Mouse (Mus musculus) gastrocnemius, postnatal 14 days (tissue): ENCODE measurements at regions not wholly inside any gene's neighbourhood (a gene's known extent, or its start where the extent isn't known, plus 50 kb on each side); places are given as distances from the start of the nearest gene placed in this dataset.
A peak's percentile ranks its signal among the peaks of the same experiment; 100 is the strongest.
"Not testable (repeated sequence)": the region's sequence is repeated elsewhere in the genome, so short reads cannot be mapped to it uniquely, and the experiment has no call there.

Experiments
- DNase-seq: peaks from one replicate; pipeline ENCODE4 v3.0.0; 2021; ENCODE audit warnings: mixed read lengths
- intact Hi-C: fragments of 180-260 bp; cut with DNase I; formaldehyde crosslinking; loops from one replicate; pipeline ENCODE4 v1.15.1; 2025; ENCODE audit warnings: low total_unique reads

DNA sequence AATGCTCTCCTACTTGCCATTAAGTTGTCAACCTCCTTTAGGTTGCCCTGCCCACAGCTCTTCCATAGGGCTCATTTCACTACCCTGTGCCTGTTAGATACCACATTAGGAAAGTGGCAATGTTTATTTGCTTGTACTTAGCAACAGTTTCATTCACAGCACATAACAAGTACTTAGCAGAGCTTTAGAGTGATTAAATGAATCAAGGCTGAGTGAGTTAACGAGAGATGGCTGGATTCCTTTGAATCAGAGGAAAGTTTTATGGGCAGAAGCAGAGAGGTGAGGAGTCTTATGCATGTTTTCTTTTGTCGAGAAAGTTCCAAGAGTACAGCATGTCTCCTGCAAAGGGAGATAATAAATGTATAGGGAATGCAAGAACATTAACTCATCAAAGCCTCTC, 60.5 kb downstream of the Ptgs2 start:
- intact Hi-C loops = no loop called here
- no peak for DNase-seq

DNA sequence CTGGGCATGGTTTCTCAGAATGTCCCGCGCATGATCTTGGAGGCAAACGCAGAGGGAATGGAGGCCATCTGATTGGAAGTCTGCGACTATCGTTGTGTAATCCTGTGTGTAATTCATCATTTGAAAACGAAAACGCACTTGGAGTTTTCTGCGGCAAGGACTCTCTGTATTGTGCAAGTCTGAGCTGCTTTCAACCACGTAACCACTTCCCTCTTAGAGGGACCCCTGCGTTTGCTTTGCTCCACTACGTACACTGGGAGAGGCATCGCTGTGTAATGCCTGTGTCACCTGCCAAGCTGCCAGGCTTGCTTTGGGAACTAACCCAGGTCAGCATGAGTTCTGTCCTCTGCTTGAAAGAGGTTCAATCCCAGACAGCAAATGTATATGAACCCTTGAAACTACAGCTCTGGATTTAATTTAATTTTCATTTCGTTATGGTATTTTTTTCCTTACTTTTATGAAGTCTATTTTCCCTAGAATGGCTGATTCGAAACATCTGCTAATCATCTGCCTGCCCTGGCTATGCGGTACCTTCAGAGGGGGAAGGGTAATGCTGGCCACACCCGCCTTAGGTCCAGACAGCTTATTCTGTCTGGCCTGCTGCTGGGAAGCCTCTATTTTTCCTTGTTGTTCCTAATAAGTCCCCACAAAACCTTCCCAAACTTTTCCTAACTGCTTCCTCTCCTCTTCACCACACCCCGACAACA, 65.2 kb downstream of the Ptgs2 start:
- intact Hi-C loops = no loop called here
- peak; percentile 10 for DNase-seq

DNA sequence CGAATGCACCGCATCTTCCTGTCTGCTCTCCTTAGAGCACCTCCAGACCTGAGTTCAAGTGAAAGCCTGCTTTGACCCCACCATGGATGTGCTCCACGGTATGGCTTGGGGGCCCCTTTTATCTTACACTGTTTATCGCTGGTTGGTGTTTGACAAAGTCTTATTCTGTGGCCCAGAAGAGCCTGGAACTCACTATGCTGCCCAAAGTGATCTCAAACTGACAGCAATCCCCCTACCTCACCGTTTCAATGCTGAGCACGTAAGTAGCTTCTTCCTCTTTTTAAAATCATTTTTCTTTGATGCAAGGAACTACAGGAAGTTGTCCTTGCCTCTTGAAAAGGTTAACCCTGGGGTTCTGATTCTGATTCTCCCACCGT, 65.8 kb downstream of the Ptgs2 start:
- no peak for DNase-seq
- intact Hi-C loops = no loop called here

DNA sequence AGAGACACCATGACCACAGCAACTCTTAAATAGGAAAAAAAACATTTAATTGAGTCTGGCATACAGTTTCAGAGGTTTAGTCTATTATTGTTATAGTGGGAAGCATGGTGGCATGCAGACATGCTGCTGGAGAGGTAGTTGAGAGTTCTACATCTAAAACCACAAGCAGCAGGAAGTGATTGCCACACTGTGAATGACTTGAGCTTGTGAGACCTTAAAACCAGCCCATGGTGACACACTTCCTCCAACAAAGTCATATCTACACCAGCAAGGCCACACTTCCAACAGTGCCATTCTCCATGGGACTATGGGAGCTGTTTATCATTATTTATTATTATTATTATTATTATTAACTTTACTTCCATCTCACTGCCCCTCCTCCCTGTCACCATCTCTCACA, 67.3 kb downstream of the Ptgs2 start:
- DNase-seq = no peak
- intact Hi-C loops = no loop called here

DNA sequence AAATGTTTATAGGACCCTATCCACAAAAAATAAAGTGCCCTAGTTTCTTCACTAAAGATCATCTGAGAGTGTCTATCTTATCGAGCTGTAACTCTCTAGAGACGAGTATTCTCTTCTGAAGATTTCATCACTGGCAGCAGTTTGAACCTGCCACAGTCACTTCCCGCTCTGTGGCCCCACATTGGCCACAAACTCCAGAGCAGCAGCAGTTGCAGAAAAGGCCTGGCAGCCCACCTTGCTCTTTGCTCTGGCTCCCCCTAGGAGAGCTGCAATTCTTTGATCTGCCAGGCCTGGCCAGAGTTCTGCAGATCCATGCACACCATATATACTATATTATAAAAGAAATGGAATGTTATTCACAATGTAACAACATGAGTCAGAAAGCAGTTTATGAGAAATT, 74.4 kb downstream of the Ptgs2 start:
- intact Hi-C loops = no loop called here

DNA sequence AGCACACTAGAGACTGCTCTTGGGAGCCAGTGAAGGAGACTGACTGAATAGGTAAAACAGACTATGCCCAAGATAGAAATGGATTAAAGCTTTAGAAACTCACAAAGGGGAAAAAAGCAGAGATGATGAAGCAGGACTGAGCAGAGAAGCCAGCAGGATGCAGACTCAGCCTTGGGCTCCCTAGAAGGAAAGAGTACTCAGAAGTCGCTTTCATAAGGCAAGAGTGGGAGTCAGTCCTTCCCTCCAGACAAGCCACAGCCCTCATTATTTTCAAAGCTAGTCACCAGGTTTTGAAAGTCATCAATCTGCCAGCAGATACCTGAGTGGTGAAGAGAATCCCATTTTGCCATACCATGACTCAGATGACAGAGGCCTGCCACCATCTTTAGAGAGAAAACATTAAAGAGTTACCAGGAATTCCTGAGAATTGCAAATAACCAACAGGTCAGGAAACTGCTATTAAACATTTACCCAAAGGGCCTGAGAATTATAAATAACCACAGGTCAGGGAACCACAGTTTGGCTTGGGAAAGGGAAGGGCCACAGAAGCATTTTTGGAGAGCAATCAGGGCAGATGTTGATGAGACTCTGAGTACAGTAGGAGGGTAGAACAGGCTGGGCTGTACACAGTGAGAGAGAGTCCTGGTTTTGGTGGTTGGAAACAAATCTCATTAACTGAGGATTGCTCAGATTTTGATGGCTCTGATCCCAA, 77.4 kb downstream of the Ptgs2 start:
- no peak for DNase-seq
- intact Hi-C loops = no loop called here

More for the DNA sequence above, 74.4 kb downstream of the Ptgs2 start:
- DNase-seq = no peak

DNA sequence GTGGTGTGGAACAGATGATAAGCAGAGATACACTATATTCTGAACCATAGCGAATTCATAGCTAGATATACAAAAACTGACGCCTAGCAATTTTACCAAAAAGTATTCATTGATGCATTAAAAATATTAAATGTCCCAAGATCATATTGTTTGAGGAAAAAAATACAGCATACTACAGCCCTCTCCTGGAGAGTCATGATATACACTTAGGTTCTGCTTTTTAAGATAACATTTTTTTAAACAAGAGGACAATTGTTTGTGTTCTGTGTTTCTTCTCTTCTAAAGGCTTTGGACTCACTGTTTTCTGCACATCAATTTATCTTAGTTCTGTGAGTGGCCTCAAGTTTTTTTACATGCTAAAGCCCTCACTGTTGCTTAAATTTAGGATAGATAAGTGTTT, 102.2 kb downstream of the Ptgs2 start:
- DNase-seq = no peak
- intact Hi-C loops = no loop called here

DNA sequence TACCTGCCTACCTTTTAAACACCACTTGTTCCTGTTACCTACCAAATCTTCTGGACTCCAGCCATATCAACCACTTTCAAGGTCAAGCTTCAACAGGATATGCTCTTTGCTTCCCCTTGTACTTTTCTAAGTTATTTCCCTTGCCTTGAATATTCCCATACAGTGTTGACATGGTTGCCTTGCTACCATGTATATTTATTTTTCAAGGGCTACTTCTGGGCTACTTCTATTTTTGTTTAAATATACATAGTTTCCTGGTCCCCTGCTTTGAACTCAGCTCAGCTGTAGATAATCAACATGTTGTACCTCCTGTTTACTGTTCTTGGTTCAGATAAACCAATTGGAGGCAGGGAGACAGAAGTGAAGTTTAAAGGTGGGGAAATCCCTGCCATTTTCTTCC, 106.8 kb upstream of the Pdc start:
- no peak for DNase-seq
- intact Hi-C loops = no loop called here

DNA sequence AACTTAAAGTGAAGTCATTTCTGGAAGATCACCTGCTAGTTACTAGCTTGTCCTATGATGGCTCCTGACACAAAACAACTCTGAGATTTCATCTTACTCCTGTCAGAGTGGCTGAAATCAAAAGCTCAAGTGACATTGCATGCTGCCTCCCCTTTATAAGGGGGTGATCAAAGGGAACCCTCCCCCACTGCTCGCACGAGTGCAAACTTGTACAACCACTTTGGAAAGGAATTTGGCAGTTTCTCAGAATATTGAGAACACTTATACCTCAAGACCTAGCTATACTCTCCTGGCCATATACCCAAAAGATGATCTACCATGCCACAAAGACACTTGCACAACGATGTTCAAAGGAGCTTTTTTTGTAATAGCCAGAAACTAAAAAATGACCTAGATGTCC, 102.5 kb upstream of the Pdc start:
- no peak for DNase-seq
- intact Hi-C loops = no loop called here

DNA sequence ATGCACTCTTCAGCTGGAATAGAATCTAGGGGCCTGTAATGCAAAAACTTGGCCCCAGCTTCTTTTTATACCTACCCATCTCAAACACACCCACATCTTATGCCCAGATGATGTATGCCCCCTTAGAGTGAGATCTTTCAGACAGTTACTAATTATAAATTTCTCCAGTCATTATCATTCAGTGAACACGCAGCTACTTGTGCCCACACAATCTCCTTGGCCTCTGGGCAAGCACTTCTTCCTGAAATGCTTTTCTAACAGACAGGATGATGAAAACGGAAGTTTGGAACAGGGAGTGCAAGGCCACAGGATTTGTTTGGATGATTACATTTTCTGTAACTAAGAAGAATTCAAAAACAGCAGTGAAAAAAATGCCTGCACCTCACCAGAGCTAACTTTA, 100.4 kb upstream of the Pdc start:
- intact Hi-C loops = no loop called here
- DNase-seq = no peak

DNA sequence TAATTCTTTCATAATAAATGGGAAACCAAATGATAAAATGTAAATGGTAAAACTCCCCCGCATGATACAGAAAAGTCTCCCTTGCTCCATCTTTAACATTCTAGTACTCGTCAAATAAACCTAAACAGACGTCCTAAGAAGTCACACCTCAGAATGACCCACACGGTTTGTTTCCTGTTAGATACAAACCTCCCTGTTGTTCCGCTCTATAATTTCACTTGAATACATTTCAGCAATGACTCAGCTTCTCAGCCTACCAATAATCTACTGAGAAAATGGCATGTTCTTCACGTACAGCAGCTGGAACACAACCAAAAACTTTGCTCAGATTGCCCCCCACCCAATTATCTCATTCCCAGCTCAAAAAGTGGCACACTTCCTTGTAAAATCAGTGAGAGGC, 93.7 kb upstream of the Pdc start:
- intact Hi-C loops = no loop called here
- DNase-seq = no peak

DNA sequence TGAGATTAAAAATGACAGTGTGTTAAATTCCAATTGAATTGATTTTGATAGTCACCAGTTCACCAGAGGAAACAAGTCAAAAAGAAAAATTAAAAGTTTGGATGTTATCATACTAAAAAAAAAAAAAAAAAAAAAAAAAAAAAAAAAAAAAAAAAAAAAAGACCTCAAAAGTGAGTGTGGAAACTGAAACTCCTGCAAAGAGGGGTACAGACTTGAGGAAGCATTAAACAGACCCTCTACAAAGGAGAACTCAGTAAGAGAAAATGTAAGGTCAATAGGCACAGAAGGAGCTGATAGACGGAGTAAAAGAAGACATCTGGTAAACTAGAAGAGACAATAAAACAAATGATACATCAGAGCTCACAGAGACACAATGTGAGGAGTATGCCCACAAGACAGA, 79.7 kb upstream of the Pdc start:
- intact Hi-C loops, DNase-seq: not testable (repeated sequence)

DNA sequence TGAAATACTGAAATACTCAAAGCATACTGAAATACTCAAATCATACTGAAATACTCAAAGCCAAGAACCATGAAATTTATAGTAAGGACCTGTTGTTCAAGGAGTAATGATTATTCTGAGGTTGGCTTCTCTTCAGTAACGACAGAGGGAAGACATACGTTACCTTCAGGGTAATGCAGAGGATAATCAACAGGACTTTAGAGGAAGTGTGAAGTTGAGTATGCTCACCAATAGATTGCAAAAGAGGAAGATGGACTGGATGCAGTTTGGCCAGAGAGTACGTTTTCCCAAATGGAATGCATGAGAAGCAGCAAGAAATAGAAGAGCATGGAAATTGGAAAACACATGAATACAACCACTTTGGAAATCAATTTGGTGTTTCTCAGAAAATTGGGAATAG, 79.1 kb upstream of the Pdc start:
- DNase-seq = no peak
- intact Hi-C loops = no loop called here

DNA sequence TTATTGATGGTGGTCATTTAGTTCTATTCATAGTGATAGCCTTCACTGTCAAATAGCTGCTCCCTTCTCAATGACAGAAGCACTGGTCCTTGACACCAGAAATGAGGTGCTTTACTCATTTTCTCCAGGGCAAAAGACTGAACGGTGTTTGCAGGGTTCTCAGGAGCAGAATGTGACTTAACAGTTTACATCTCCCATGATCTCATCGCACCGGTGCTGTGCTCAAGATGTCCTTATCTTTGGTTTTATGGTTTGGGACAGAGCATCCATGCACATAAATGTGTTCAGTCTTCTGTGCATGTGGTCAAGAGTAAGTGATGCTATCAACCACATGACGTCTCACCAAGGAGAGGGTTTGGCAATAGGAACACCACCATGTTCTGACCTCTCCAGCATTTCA, 78.1 kb upstream of the Pdc start:
- no peak for DNase-seq
- intact Hi-C loops = no loop called here

DNA sequence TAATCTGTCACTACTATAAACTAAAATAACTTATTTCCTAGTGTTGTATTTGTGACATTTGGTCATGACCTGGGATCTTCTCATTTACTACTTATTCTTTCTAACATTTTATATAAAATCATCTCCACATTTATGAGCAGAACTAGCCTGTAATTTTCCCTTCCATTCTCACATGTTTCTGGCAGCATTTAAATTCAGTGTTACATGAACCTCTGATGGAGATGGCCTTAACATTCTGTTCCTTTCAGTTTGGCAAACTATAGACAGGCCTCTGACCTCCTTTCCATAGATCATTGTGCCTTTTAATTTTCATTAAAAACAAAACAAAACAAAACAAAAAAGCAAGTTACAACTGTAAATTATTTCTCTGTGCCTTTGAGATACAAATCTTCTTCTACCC, 77.1 kb upstream of the Pdc start:
- intact Hi-C loops = no loop called here
- no peak for DNase-seq

DNA sequence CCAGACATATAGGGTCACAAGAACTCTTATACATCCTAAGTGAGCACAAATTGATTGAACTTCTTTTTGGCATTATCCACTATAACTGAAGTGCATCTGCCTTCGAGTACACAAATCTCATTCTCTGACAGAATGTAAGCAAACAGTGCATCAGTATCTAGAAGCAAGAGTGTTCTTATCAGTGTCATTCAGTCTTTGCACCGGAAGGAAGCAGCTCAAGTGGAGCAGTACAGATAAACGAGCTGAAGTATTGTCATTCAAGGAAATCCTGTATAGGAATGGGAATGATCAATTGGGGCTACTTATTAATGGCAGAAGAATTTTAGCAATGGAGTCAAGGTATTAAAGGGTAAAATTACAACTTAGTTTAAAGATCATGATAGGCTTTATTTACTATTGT, 74.3 kb upstream of the Pdc start:
- DNase-seq = no peak
- intact Hi-C loops = no loop called here

DNA sequence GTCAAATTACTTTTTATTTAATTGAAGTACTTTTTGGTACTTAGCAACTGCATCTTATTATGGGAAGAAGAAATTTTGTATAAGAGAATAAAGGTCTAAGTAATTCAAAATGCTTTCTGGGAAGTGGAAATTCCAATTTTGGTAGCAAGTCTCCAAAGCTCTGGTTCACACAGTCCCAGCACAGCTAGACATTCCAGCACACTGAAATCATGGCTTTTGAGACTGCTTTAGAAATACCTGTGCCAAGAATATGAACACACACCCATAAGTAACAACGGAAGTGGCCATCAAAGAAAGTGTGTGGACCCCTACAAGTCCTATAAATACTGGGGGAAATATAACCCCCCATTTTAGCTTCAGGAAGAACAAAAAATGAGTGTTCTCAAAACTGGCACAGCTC, 67.8 kb upstream of the Pdc start:
- DNase-seq = no peak
- intact Hi-C loops = no loop called here

DNA sequence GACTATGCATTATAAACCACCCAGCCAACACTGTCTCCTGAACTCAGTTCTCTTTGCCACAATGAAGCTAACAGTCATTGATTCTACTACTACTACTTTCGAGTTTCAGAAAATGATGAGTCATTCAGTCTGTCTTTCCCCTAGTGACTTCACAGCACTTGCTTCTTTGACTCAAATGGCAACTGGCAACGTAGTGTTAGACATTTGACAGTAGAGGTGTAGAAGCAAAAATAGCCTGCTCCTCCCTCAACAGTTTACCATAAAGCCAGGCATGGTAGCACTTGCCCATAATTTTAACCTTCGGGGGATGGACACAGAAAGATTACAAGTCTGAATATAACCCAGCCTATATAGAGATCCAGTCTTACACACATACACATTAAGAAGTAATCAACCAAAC, 67.3 kb upstream of the Pdc start:
- intact Hi-C loops = no loop called here
- DNase-seq = no peak

DNA sequence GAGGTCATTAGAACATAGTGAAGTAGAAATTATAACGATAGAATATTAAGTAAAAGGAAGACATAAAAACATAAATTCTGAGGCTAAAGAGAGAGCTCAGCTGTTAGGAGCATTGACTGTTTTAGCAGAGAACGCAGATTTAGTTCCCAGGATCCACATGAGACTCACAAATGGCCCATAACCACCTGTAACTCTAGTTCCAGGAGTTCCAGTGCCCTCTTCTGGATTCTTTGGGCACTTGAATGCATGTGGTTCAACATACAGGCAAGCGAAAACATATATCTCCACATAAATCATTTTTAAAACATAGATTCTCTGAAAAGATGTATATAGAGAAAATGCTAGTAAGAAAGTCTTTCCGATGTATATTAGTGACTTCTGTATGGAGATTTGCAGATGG, 61.6 kb upstream of the Pdc start:
- intact Hi-C loops = no loop called here
- DNase-seq = no peak

DNA sequence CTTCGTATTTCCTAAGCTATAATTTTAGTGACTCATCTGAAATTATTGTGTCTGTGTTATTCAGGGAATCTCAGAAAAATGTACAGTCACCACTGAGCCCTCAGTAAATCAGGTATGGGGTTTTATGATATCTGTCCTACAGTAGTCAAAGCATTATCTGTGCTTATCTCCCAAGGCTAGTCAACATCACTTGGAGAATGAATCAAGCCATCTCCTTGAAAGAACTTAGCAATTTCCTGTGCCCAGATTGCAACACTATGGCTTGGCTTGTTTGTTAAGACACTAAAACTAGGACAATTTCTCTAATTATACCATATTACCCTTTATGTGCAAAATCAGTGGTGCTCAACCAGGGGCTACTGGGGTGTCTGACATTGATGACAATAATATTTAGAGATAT, 58.9 kb upstream of the Pdc start:
- intact Hi-C loops = loop anchor here (10.0 kb wide), 1 partner anchor 426 kb away; no protein-coding TSS in a partner anchor
- DNase-seq = no peak

DNA sequence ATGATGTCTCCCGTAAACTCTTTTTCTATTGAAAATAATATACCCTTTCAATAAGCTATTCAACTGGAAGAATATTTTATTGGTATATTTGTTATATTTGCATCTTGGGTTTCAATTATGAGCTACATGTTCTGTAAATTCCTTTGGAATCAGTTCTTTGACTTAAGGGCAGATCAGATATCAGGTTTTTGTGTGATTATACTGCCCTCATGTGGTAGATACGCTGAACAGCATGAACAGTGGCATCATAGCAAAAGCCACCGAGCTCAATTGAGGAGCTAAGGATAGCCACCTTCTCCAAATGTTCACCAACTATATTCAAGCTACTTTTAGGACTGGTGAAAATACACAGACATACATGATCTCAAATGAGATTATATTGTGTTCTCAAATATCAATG, 52.7 kb upstream of the Pdc start:
- DNase-seq = no peak
- intact Hi-C loops = loop anchor here (10.0 kb wide), 1 partner anchor 432 kb away; no protein-coding TSS in a partner anchor

DNA sequence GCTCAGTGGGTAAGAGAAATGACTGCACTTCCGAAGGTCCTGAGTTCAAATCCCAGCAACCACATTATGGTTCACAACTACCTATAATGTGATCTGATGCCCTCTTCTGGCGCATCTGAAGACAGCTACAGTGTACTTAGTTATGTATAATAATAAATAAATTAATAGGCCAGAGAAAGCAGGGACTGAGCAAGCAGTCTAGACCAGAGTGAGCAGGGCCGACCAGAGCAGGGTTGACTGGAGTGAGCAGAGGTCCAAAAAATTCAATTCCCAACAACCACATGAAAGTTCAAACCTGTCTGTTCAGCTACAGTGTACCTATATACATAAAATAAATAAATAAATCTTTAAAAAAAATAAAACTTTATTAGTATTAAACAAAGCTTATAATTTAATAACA, 52.2 kb upstream of the Pdc start:
- intact Hi-C loops = loop anchor here (10.0 kb wide), 1 partner anchor 432 kb away; no protein-coding TSS in a partner anchor

More for the DNA sequence above, 52.2 kb upstream of the Pdc start:
- DNase-seq = no peak
